ENCODE assay signal across 8 mouse cellular contexts in the genomic region with DNA sequence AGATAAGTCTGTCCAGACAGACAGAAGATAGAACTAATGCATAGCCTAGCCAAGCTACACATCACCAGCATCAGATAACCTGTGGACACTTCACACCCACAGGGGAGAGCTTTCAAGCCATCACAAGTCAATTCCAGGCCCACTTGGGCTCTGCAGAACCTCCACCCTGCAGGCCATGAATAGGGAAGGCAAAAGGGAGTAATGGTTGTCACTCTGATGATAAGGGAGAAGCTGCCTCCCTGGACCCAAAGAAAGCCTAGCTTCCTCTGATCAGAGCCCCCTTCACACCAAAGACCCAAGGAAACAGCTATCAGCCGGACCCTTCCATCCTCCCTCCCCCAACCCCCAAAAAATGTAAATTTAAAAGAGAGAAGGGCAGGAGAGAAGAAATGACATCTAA. TPM values are rescaled to one million over a fixed set of nuclear protein-coding genes. Genes with fewer than 3 reads are reported as not detected.
DNase-seq lines count a peak whose midpoint lies in the region; ATAC-seq and TF ChIP-seq lines count a peak whose summit lies in the region.

No protein-coding gene starts in this region.

- H3K36me3 ChIP-seq in lung, embryonic 15.5 days: no peaks in the 10 kb centered on the region
- no peaks in the 10 kb centered on the region for H3K36me3 ChIP-seq in forebrain, embryonic 10.5 days (replicated peaks)
- no peaks in the 10 kb centered on the region for H3K36me3 ChIP-seq in intestine, embryonic 14.5 days (ENCODE audit: control insufficient read depth, insufficient read depth, low read length)
- no peaks in the 10 kb centered on the region for H3K36me3 ChIP-seq in myocyte (ENCODE audit: control insufficient read depth, insufficient read depth)

- TF ChIP-seq POLR2A in myocyte (IDR thresholded peaks at IDR 0.05; ENCODE audit: insufficient read length, low read depth): no peak

- no peak overlapping the region for H3K27ac ChIP-seq in lung, embryonic 15.5 days
- H3K27ac ChIP-seq in forebrain, embryonic 10.5 days: peak overlapping the region; percentile 94
- H3K27ac ChIP-seq in intestine, embryonic 14.5 days (ENCODE audit: low read depth): no peak overlapping the region

- H3K4me3 ChIP-seq in lung, embryonic 15.5 days: peak overlapping the region; percentile 75
- peak overlapping the region; percentile 89 for H3K4me3 ChIP-seq in forebrain, embryonic 10.5 days
- H3K4me3 ChIP-seq in intestine, embryonic 14.5 days (ENCODE audit: low read depth, low read length): peak overlapping the region; percentile 81
- H3K4me3 ChIP-seq in myocyte: peak overlapping the region; percentile 33

- peaks cover 3% of the 10 kb centered on the region for H3K79me2 ChIP-seq in myocyte (ENCODE audit: control insufficient read depth, insufficient read depth)

- no peak for ATAC-seq in lung, embryonic 15.5 days (ENCODE audit: borderline replicate concordance, extremely low read depth, low FRiP score, low TSS enrichment)
- ATAC-seq in intestine, embryonic 14.5 days (replicated peaks; ENCODE audit: low FRiP score, low TSS enrichment, low read depth): no peak

- peak overlapping the region; percentile 89 for H3K4me2 ChIP-seq in lung, embryonic 15.5 days
- peak overlapping the region; percentile 70 for H3K4me2 ChIP-seq in intestine, embryonic 14.5 days (ENCODE audit: low read length)
- H3K4me2 ChIP-seq in myocyte (ENCODE audit: low read depth): peak overlapping the region; percentile 86

- H3K9me3 ChIP-seq in lung, embryonic 15.5 days: no peaks in the 10 kb centered on the region
- H3K9me3 ChIP-seq in forebrain, embryonic 10.5 days: no peaks in the 10 kb centered on the region
- no peaks in the 10 kb centered on the region for H3K9me3 ChIP-seq in intestine, embryonic 14.5 days (ENCODE audit: control insufficient read depth, low read length)

- WGBS in lung, embryonic 15.5 days: 14% methylated on average over 1 of the region's 1 CpGs
- WGBS in forebrain, embryonic 10.5 days: 29% methylated on average over 1 of the region's 1 CpGs
- 41% methylated on average over 1 of the region's 1 CpGs for WGBS in intestine, embryonic 14.5 days

- 0 out of 2 replicates have a peak, but pooled peaks cover 5% of the 10 kb centered on the region for H3K4me1 ChIP-seq in lung, embryonic 15.5 days
- peaks cover 35% of the 10 kb centered on the region for H3K4me1 ChIP-seq in forebrain, embryonic 10.5 days
- H3K4me1 ChIP-seq in intestine, embryonic 14.5 days (replicated peaks; ENCODE audit: control insufficient read depth, insufficient read depth, low read length): peaks cover 5% of the 10 kb centered on the region

- 0 out of 2 replicates have a peak overlapping the region, but pooled peaks have one; percentile 68 for H3K9ac ChIP-seq in lung, embryonic 15.5 days
- H3K9ac ChIP-seq in intestine, embryonic 14.5 days (ENCODE audit: low read length): peak overlapping the region; percentile 81; the same call in 1 of the 2 replicates

- DNase-seq in lung, postnatal 4 days: no peak
- DNase-seq in forebrain, embryonic 10.5 days (ENCODE audit: extremely low spot score, low spot score): no peak
- no peak for DNase-seq in intestine, embryonic 14.5 days (ENCODE audit: low spot score)
- no peak for DNase-seq in layer of hippocampus, postnatal 10 days (ENCODE audit: low spot score in 2 of 2)
- DNase-seq in frontal cortex, postnatal 10 days (ENCODE audit: low spot score in 2 of 2): no peak
- DNase-seq in kidney, adult 11 months: no peak

- no peaks in the 10 kb centered on the region for H3K27me3 ChIP-seq in lung, embryonic 15.5 days
- no peaks in the 10 kb centered on the region for H3K27me3 ChIP-seq in forebrain, embryonic 10.5 days (ENCODE audit: poor library complexity, severe bottlenecking)
- H3K27me3 ChIP-seq in intestine, embryonic 14.5 days (replicated peaks; ENCODE audit: control insufficient read depth, insufficient read depth, low read length): no peaks in the 10 kb centered on the region
- H3K27me3 ChIP-seq in myocyte (ENCODE audit: control insufficient read depth, insufficient read depth, insufficient read length): no peaks in the 10 kb centered on the region

- H3ac ChIP-seq in myocyte (ENCODE audit: control insufficient read depth, insufficient read length): no peak overlapping the region

TF ChIP-seq in myocyte, 11 proteins besides CTCF, POLR2A, EP300 and RAD21:
- TF ChIP-seq E2F4 (IDR thresholded peaks at IDR 0.05; ENCODE audit: insufficient read depth) (no peak), MYOG (IDR thresholded peaks at IDR 0.05; ENCODE audit: control insufficient read depth in 1 of 3, insufficient read depth in 1 of 3, insufficient read length in 2 of 3, low read depth in 2 of 3) (no peak), USF1 (IDR thresholded peaks at IDR 0.05; ENCODE audit: low read depth) (no peak), REST (IDR thresholded peaks at IDR 0.05; ENCODE audit: insufficient read depth, insufficient read length) (no peak), SRF (IDR thresholded peaks at IDR 0.05; ENCODE audit: control insufficient read depth, insufficient read length, low read depth) (no peak), TCF12 (IDR thresholded peaks at IDR 0.05; ENCODE audit: insufficient read depth, poor library complexity, severe bottlenecking) (no peak), POLR2AphosphoS2 (IDR thresholded peaks at IDR 0.05; ENCODE audit: insufficient read length, low read depth) (no peak), MYOD1 (IDR thresholded peaks at IDR 0.05; ENCODE audit: control insufficient read depth in 1 of 3, insufficient read length in 2 of 3, low read depth in 2 of 3) (no peak), TCF3 (IDR thresholded peaks at IDR 0.05; ENCODE audit: insufficient read length, low read depth) (no peak), MAX (IDR thresholded peaks at IDR 0.05; ENCODE audit: low read depth) (no peak), CEBPB (IDR thresholded peaks at IDR 0.05; ENCODE audit: insufficient read depth, poor library complexity, severe bottlenecking) (no peak)

RNA-seq across cellular contexts. Expression of gene Ralgapa2, which starts 1.4 kb away (rescaled TPM):
- 7.3 and 7.7 TPM in 2 replicates for polyA plus RNA-seq in lung, embryonic 15.5 days (2015; fragmentation: Nextera tagmentation; extraction: Ambion mirVana)
- 9.9 and 12.3 TPM in 2 replicates for polyA plus RNA-seq in forebrain, embryonic 10.5 days (2016; fragmentation: Nextera tagmentation; extraction: Ambion mirVana)
- polyA plus RNA-seq in intestine, embryonic 14.5 days (2014; fragmentation: Nextera tagmentation; extraction: Ambion mirVana): 11.0 and 13.1 TPM in 2 replicates
- 1.8 TPM for polyA plus RNA-seq in myocyte (2012; fragmentation: generic; extraction: Trizol)
- total RNA-seq in layer of hippocampus, postnatal 10 days (2021): 10 to 100 TPM; 20.1 to 30.4 TPM

Comparison
In these comparisons a context has a peak if more than half of its experiments do, and no peak if none do; other contexts are left out.
1. H3K4me3 ChIP-seq: peak in every context shown above with its lines; median percentile 89 in forebrain, embryonic 10.5 days; 81 in intestine, embryonic 14.5 days; 75 in lung, embryonic 15.5 days; 33 in myocyte.